Mouse (Mus musculus): ENCODE measurements around the gene Enoph1. TPM values are rescaled to one million over a fixed set of nuclear protein-coding genes. Genes with fewer than 3 reads are reported as not detected.
A peak's percentile ranks its signal among the peaks of the same experiment; 100 is the strongest.

Enoph1 gene
- total RNA-seq, 2 experiments from 2014 or later, result 41.5 to 42.1 TPM

- DNase-seq (ENCODE audit: low spot score in 2 of 2), result peak; percentile 95 to 99
Observed at GRCm38 (mm10) chr5:100038714-100039601, 827 bp upstream of the Enoph1 start.

GRCm38 (mm10) chr5:100040281-100040784 lies 548 bp downstream of the Enoph1 start:
- DNase-seq (ENCODE audit: low spot score in 2 of 2), result no peak

DNA sequence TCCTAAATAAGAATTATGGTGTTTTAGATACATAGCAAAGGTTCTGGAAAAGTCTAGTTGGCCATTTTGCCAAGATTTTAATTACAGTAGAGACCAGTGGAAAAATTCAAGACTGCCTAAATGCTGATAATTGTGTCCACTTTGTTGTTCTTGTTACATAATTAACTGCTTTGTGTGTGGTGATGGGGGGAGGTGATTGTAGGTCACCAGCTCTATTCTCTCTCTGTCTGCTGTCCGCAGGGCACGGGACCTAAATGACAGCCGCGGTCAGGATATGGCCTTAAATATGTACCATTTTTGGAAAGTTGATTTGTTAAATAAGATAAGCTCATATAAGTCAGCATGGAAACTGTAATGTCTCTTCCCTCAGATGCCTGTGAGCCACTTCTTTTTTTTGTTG lies 1.5 kb downstream of the Enoph1 start:
- no peak for DNase-seq (ENCODE audit: low spot score in 2 of 2)

DNA sequence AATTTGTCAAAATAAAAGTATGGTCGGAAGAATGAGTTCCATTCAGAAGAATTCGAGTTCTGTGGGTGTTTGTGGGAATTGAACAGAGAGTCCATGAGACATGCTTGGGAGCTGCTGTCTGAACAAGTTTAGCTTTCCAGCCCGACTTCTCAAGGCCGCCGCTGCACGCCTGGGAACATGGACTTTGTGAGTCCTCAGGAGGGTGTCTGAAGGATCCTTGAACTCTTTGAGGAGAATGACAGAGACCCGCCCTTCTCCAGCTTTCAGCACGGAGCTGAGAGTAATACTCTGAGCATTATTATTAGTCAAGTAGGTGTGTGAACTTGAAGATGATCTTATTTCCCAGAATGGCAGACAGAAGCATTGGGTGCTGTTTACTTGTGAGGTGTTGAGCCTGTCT lies 2.7 kb downstream of the Enoph1 start:
- no peak for DNase-seq (ENCODE audit: low spot score in 2 of 2)

DNA sequence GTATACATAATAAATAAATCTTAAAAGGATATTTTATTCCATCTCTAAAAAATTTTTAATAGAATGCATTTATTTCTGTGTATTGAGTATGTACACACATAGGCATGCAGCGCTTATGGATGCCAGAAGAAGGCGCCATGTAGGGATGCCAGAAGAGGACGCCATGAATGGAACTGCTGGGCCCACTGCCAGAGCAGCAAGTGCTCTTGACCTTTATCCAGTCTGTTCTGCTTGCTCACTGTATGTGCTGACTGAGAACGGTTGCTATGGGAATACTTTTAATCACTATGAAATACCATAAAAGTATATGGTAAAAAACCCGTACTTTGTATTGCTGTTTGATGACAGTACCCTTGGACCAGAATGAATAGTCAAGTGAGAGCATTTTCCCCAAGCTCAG lies 3.6 kb downstream of the Enoph1 start:
- DNase-seq (ENCODE audit: low spot score in 2 of 2), result peak in 1 of 2 experiments; percentile 32

DNA sequence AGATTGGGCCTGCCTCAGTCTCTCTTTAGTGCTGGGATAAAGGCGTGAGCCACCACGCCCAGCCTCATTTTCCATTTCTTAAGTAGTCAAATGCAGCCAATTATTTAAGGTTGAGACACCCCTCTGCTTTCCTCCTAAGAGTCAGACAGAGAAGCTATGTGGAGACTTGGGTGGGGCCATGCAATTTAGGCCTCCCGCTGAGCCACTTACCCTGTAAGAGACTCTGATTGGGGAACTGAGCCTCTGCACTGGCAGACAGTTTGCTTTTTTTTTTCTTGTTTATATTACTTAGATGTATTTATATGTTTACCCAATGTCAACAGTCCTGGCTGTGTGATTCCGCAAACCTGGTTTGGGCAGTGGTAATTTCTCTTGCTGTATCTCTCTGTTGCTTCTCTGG lies 4.2 kb downstream of the Enoph1 start:
- DNase-seq (ENCODE audit: low spot score in 2 of 2), result no peak

GRCm38 (mm10) chr5:100044621-100045020 lies 4.8 kb downstream of the Enoph1 start:
- DNase-seq (ENCODE audit: low spot score in 2 of 2), result no peak

DNA sequence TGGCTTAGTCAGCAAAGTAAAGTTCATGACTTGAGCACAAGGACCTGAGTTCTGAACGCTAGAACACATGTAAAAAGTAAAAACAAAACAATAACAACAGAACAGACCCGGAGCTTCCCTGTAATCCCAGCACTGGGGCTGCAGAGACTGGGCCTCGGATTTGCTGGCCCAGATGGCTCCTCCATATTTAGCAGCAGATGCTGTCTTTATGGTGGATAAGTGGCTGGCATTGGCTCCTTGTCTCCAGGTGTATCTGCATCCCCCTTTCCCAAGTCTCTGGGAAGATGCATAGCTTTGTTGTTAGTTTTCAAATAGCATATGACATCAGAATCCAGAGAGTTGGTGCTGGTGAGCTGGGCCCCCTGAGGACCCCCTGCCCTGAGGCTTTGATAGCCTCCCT lies 6.3 kb downstream of the Enoph1 start:
- DNase-seq (ENCODE audit: low spot score in 2 of 2), result no peak

GRCm38 (mm10) chr5:100047143-100047640 lies 7.4 kb downstream of the Enoph1 start:
- DNase-seq (ENCODE audit: low spot score in 2 of 2), result no peak

- no peak for DNase-seq (ENCODE audit: low spot score in 2 of 2)
Observed at GRCm38 (mm10) chr5:100047871-100048270, 8.1 kb downstream of the Enoph1 start.

DNA sequence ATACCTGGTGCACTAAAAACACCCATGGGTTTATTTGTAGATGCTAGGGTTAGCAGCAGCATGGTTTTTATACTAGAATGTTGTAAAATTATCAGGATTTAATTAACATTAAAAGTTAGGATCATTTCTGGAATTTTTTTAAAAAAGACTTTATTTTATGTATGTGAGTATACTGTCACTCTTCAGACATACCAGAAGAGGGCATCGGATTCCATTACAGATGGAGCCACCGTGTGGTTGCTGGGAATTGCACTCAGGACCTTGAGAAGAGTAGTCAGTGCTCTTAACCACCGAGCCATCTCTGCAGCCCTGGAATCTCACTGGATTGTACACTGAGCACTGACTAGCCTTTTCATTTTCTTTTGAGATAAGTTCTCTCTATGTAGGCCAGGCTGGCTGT lies 10.1 kb downstream of the Enoph1 start:
- DNase-seq (ENCODE audit: low spot score in 2 of 2), result no peak

GRCm38 (mm10) chr5:100052728-100053127 lies 12.9 kb downstream of the Enoph1 start:
- DNase-seq (ENCODE audit: low spot score in 2 of 2), result no peak

- no peak for DNase-seq (ENCODE audit: low spot score in 2 of 2)
Observed at GRCm38 (mm10) chr5:100054807-100055547, 15.2 kb downstream of the Enoph1 start.

DNA sequence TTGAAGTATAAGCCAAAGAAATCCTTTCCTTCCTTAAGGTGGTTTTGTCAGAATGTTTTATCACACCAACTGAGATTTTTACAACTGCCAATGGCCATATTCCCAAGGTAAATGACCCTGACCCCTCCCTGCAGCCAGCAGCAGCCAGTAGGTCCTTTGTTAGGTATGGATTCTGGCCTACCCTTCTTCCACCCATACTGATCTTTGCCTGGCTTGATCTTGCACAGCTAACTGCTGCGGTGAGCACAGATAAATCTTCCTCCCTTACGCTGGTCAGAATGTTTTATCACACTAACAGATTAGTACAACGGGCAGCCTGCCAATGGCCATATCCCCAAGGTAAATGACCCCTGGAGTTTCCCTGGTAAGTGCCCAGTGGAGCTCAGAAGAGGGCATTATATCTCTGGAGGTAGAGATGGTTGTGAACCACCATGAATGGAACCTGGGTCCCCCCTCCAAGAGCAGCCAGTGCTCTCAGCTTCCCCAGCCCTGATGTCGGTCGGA lies 16.1 kb downstream of the Enoph1 start:
- DNase-seq (ENCODE audit: low spot score in 2 of 2), result no peak

DNA sequence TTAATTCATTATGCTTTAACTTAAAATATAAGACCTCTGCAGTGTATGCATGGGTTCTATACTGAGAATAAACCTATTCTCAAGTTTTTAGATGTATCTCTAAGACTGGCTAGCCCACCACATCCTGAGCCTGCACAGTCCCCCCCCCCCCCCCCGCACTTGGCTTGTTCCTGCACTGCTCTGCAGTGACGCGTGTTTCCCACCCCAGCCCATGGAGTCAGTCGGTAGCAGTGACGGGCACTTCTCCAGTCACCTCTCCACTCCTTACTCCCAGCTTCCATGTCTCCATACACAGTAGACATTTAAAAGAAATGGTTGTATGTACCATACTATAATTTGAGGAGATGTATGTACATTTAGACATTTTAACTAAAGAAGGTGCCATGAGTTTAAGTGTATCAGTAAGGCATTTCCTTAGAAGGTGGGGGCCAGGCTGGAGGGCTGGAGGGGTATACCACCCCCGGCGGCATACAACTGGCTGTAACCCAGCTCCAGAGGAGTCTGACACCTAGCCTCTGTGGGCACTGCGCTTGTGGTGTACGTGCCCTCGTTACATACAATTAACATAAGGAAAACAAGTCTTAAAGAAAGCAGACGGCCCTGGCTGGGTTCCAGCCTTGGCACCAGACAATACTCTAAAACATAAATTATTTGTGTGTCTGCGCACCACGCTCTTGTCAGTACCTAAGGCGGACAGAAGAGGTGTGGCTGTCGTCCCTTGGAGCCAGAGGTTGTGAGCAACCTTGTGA lies 17.9 kb downstream of the Enoph1 start:
- no peak for DNase-seq (ENCODE audit: low spot score in 2 of 2)

GRCm38 (mm10) chr5:100058729-100059128 lies 18.9 kb downstream of the Enoph1 start:
- no peak for DNase-seq (ENCODE audit: low spot score in 2 of 2)

- no peak for DNase-seq (ENCODE audit: low spot score in 2 of 2)
Observed at GRCm38 (mm10) chr5:100059326-100059725, 19.5 kb downstream of the Enoph1 start.

- no peak for DNase-seq (ENCODE audit: low spot score in 2 of 2)
Observed at GRCm38 (mm10) chr5:100060876-100061275, 21.1 kb downstream of the Enoph1 start.

DNA sequence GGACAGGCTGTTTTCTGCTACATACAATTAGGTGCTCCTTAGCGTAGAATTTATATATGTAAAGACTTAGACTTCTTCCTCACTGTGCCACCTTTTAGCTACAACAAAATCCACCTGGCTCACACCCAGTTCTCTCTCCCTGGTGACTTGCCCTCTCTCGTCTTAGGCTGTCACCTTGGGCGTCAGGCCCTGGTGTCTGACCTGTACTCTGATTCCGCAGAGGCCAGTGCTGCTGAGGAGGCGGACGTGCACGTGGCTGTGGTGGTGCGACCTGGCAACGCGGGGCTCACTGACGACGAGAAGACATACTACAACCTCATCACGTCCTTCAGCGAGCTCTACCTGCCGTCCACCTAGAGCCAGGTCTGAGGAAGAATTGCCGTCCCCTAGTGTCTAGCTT lies 27.8 kb downstream of the Enoph1 start:
- no peak for DNase-seq (ENCODE audit: low spot score in 2 of 2)

GRCm38 (mm10) chr5:100069526-100069925 lies 29.7 kb downstream of the Enoph1 start:
- DNase-seq (ENCODE audit: low spot score in 2 of 2), result no peak

GRCm38 (mm10) chr5:100070255-100070654 lies 30.5 kb downstream of the Enoph1 start:
- DNase-seq (ENCODE audit: low spot score in 2 of 2), result peak; percentile 74 to 75
